Mouse (Mus musculus) retina, embryonic 14.5 days (tissue): ENCODE measurements around the gene Klf1.
"Not testable (repeated sequence)": the region's sequence is repeated elsewhere in the genome, so short reads cannot be mapped to it uniquely, and the experiment has no call there.

Experiments
- DNase-seq: peaks from one replicate; pipeline ENCODE4 v3.0.0-alpha.2; 2015; ENCODE audit warnings: low spot score

The Klf1 gene

GRCm38 (mm10) chr8:84907493-84907892 is 5.8 kb downstream of the Klf1 start:
- DNase-seq, result no peak

GRCm38 (mm10) chr8:84907979-84908378 is 6.3 kb downstream of the Klf1 start:
- not testable (repeated sequence) for DNase-seq

- peak; percentile 94 for DNase-seq
Observed at GRCm38 (mm10) chr8:84908421-84909161, 6.9 kb downstream of the Klf1 start, which contains the start of gene Dnase2a. TSS of gene Dnase2a (plus strand) at chr8:84908560.

GRCm38 (mm10) chr8:84909162-84909767 is 7.5 kb downstream of the Klf1 start:
- peak; percentile 11 for DNase-seq

- DNase-seq, result no peak
Observed at GRCm38 (mm10) chr8:84909949-84910348, 8.2 kb downstream of the Klf1 start.

- no peak for DNase-seq
Observed at GRCm38 (mm10) chr8:84910551-84910950, 8.8 kb downstream of the Klf1 start.

GRCm38 (mm10) chr8:84911854-84912253 is 10.1 kb downstream of the Klf1 start:
- DNase-seq, result no peak

GRCm38 (mm10) chr8:84912391-84912790 is 10.7 kb downstream of the Klf1 start:
- DNase-seq, result no peak

- DNase-seq, result peak; percentile 40
Observed at GRCm38 (mm10) chr8:84912895-84913501, 11.3 kb downstream of the Klf1 start.

GRCm38 (mm10) chr8:84913502-84913900 is 11.8 kb downstream of the Klf1 start:
- no peak for DNase-seq

GRCm38 (mm10) chr8:84913960-84914359 is 12.2 kb downstream of the Klf1 start:
- peak; percentile 56 for DNase-seq

GRCm38 (mm10) chr8:84915269-84915668 is 13.5 kb downstream of the Klf1 start:
- no peak for DNase-seq

GRCm38 (mm10) chr8:84917781-84918180 is 16.1 kb downstream of the Klf1 start:
- DNase-seq, result no peak

GRCm38 (mm10) chr8:84918646-84919045 is 16.9 kb downstream of the Klf1 start:
- DNase-seq, result no peak

GRCm38 (mm10) chr8:84921596-84921995 is 19.9 kb downstream of the Klf1 start:
- no peak for DNase-seq

GRCm38 (mm10) chr8:84925557-84925956 is 23.8 kb downstream of the Klf1 start:
- no peak for DNase-seq

- DNase-seq, result no peak
Observed at GRCm38 (mm10) chr8:84927513-84927912, 25.8 kb downstream of the Klf1 start.

- DNase-seq, result peak; percentile 89
Observed at GRCm38 (mm10) chr8:84928456-84929306, 27.0 kb downstream of the Klf1 start.

- no peak for DNase-seq
Observed at GRCm38 (mm10) chr8:84930582-84930981, 28.9 kb downstream of the Klf1 start.

GRCm38 (mm10) chr8:84933767-84934559 is 32.2 kb downstream of the Klf1 start:
- no peak for DNase-seq

- peak; percentile 96 for DNase-seq
Observed at GRCm38 (mm10) chr8:84934860-84935259, 33.1 kb downstream of the Klf1 start.
